Mouse (Mus musculus) 3T3-L1 (cell line): ENCODE results near the gene Tuba1b.
A peak's percentile ranks its signal among the peaks of the same experiment; 100 is the strongest.

ENCODE experiments used
- DNase-seq: peaks from one replicate; pipeline ENCODE4 v3.0.0-alpha.2; 2015; ENCODE audit warnings: low read depth, low spot score

The Tuba1b gene

GRCm38 (mm10) chr15:98891907-98892606, 42.3 kb downstream of the Tuba1b start:
- peak; percentile 94 for DNase-seq

GRCm38 (mm10) chr15:98891198-98891742, 43.1 kb downstream of the Tuba1b start:
- DNase-seq, result no peak

DNA sequence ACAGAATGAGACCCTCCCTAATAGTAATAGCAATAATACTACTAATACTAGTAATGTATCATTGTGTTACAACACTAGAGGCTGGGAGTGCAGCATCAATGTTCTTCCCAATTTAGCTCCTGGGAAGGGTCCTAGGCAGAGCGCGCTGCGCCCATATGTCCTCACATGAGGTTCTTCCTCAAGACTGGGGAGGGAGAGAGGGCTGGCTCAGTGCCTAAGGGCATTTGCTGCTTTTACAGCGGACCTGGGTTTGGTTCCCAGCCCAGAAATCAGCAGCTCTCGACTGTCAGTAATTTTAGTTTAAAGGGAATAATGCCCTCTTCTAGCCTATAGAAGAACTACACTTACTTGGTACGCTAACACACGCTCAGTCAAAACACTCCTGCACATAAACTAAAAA, 46.8 kb downstream of the Tuba1b start:
- no peak for DNase-seq

GRCm38 (mm10) chr15:98886667-98887387, 47.5 kb downstream of the Tuba1b start:
- no peak for DNase-seq

GRCm38 (mm10) chr15:98884106-98884505, 50.3 kb downstream of the Tuba1b start:
- DNase-seq, result no peak

GRCm38 (mm10) chr15:98883661-98884060, 50.7 kb downstream of the Tuba1b start:
- no peak for DNase-seq

DNA sequence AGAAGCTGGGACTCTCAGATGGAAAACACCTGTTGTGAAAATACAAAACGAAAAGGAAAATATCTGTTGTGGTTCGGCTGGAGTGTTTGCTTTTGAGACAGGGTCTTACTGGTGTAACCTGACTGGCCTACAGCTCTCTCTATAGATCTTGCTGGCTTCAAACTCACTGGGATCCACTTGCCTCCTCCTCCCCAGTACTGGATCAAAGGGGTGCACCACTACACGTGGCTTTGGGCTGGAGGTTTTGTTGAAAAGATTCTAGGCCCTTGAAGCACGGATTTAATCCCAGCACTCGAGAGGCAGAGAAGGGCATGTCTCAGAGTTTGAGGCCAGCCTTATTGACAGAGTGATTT, 52.7 kb downstream of the Tuba1b start:
- DNase-seq, result no peak
